Mouse (Mus musculus) limb, embryonic 13.5 days (tissue): ENCODE measurements around the gene Dhx40. TPM values are rescaled to one million over a fixed set of nuclear protein-coding genes. Genes with fewer than 3 reads are reported as not detected.
"Not testable (repeated sequence)": the region's sequence is repeated elsewhere in the genome, so short reads cannot be mapped to it uniquely, and the experiment has no call there.

Experiments used
- ATAC-seq: fragments of 200-750 bp; cut with Nextera tagmentation; 2 replicates; pipeline ENCODE4 v1.8.0; 2017; ENCODE audit warnings: low read depth, moderate number of reproducible peaks, moderate TSS enrichment; ENCODE audit not compliant: low FRiP score
- H3K27ac ChIP-seq: fragments of 300-500 bp; sonication (generic); 2 replicates; pipeline ENCODE4 v1.5.1; 2015; ENCODE audit warnings: inconsistent platforms, mild to moderate bottlenecking, moderate library complexity
- H3K27me3 ChIP-seq: fragments of 300-500 bp; sonication (generic); 2 replicates; pipeline ENCODE4 v1.6.1; 2015; ENCODE audit warnings: mild to moderate bottlenecking, inconsistent platforms
- H3K36me3 ChIP-seq: fragments of 300-500 bp; sonication (generic); 2 replicates; pipeline ENCODE4 v1.6.1; 2015; ENCODE audit warnings: inconsistent platforms, mild to moderate bottlenecking, moderate library complexity
- H3K4me1 ChIP-seq: fragments of 300-500 bp; sonication (generic); 2 replicates; pipeline ENCODE4 v1.6.1; 2015; ENCODE audit warnings: inconsistent platforms
- H3K4me2 ChIP-seq: fragments of 300-500 bp; sonication (generic); replicated peaks from 2 replicates; pipeline ENCODE4 v1.6.1; 2015; ENCODE audit warnings: inconsistent platforms, mild to moderate bottlenecking, moderate library complexity
- H3K4me3 ChIP-seq: fragments of 300-500 bp; sonication (generic); 2 replicates; pipeline ENCODE4 v1.5.1; 2015; ENCODE audit warnings: moderate library complexity, mild to moderate bottlenecking, inconsistent platforms
- H3K9ac ChIP-seq: fragments of 300-500 bp; sonication (generic); 2 replicates; pipeline ENCODE4 v1.6.1; 2015; ENCODE audit warnings: mild to moderate bottlenecking, inconsistent platforms
- H3K9me3 ChIP-seq: fragments of 300-500 bp; sonication (generic); 2 replicates; pipeline ENCODE4 v1.6.1; 2016; ENCODE audit warnings: inconsistent platforms
- WGBS: fragments of 180-500 bp; shearing (Covaris S2); methylation state at CpG from one replicate; pipeline ENCODE4 v1.1.7; 2015; 5-methylcytosine and 5-hydroxymethylcytosine counted together
- polyA plus RNA-seq: library from polyadenylated mRNA; unstranded; fragments of >200 nt; fragmentation: Nextera tagmentation; extraction: Ambion mirVana; gene quantifications from 2 replicates; pipeline ENCODE4 v1.2.1, GENCODE M21; 2015

Gene Dhx40
- polyA plus RNA-seq, 1 experiment from 2014 or later: 30.0 TPM

- Histone ChIP-seq H3K36me3 (no peaks in the 10 kb centered on the region), H3K27me3 (no peaks in the 10 kb centered on the region), H3K4me3 (no peak overlapping the region), H3K27ac (no peak overlapping the region), H3K4me1 (no peaks in the 10 kb centered on the region; the same call in 1 of the 2 replicates), H3K4me2 (no peak overlapping the region), H3K9me3 (no peaks in the 10 kb centered on the region), H3K9ac (no peak overlapping the region)
- ATAC-seq: no peak
- WGBS: 88% methylated on average over 1 of the region's 1 CpGs
These were observed 3.7 kb upstream of the Dhx40 start for GRCm38 (mm10) chr11:86811326-86811630.

- ATAC-seq: no peak
- Histone ChIP-seq H3K9me3 (no peaks in the 10 kb centered on the region), H3K4me2 (no peak overlapping the region), H3K4me3 (no peak overlapping the region), H3K27me3 (no peaks in the 10 kb centered on the region), H3K9ac (no peak overlapping the region), H3K4me1 (no peaks in the 10 kb centered on the region; the same call in 1 of the 2 replicates), H3K36me3 (no peaks in the 10 kb centered on the region), H3K27ac (no peak overlapping the region)
- 90% methylated on average over 2 of the region's 2 CpGs for WGBS
These were observed 3.2 kb upstream of the Dhx40 start for GRCm38 (mm10) chr11:86810572-86811325.

GRCm38 (mm10) chr11:86809828-86810227 lies 2.3 kb upstream of the Dhx40 start:
- H3K4me2 ChIP-seq: no peak overlapping the region
- 65% methylated on average over 4 of the region's 4 CpGs for WGBS
- no peak for ATAC-seq

DNA sequence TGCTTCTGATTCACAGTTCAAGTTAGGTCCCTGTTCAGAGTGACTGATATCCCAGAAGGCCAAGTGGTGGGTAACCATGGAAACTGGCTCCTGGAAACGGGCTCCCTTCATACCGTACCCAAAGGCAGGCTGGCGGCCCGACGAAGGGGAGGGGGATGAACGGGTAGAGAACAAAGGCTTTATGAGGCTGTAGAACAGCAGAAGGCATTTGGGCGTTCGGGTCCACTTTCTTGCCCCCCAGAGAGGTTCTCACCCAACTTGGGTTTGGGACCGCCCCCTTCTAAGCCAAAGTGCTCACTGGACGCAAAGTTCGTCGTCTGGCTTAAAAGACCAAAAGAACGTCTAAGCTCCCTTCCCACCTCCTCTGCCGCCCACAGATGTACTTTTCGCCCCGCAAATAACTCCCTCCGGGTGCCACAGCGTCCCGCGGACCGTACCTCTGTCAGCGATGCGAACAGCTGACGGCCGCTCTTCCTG lies 507 bp downstream of the Dhx40 start:
- peak overlapping the region; percentile 69 for H3K4me2 ChIP-seq
- under 1% methylated on average over 25 of the region's 25 CpGs for WGBS
- ATAC-seq: peak; percentile 60

More at GRCm38 (mm10) chr11:86809828-86810227, 2.3 kb upstream of the Dhx40 start:
- Histone ChIP-seq H3K36me3 (no peaks in the 10 kb centered on the region; the same call in 1 of the 2 replicates), H3K27me3 (no peaks in the 10 kb centered on the region), H3K4me3 (no peak overlapping the region), H3K27ac (no peak overlapping the region), H3K9ac (no peak overlapping the region), H3K4me1 (no peaks in the 10 kb centered on the region; the same call in 1 of the 2 replicates), H3K9me3 (no peaks in the 10 kb centered on the region)

GRCm38 (mm10) chr11:86794161-86794560 lies 13.4 kb downstream of the Dhx40 start:
- Histone ChIP-seq H3K27ac (no peak overlapping the region), H3K27me3 (no peaks in the 10 kb centered on the region), H3K9me3 (no peaks in the 10 kb centered on the region), H3K4me3 (no peak overlapping the region), H3K36me3 (peaks cover 61% of the 10 kb centered on the region), H3K4me1 (no peaks in the 10 kb centered on the region), H3K9ac (no peak overlapping the region), H3K4me2 (no peak overlapping the region)
- WGBS: 85% methylated on average over 1 of the region's 1 CpGs
- no peak for ATAC-seq

More for the DNA sequence above, 507 bp downstream of the Dhx40 start:
- Histone ChIP-seq H3K4me3 (peak overlapping the region; percentile 95), H3K27ac (peak overlapping the region; percentile 82), H3K27me3 (no peaks in the 10 kb centered on the region), H3K36me3 (peaks cover 23% of the 10 kb centered on the region), H3K9ac (peak overlapping the region; percentile 76), H3K9me3 (no peaks in the 10 kb centered on the region), H3K4me1 (no peaks in the 10 kb centered on the region; the same call in 1 of the 2 replicates)

DNA sequence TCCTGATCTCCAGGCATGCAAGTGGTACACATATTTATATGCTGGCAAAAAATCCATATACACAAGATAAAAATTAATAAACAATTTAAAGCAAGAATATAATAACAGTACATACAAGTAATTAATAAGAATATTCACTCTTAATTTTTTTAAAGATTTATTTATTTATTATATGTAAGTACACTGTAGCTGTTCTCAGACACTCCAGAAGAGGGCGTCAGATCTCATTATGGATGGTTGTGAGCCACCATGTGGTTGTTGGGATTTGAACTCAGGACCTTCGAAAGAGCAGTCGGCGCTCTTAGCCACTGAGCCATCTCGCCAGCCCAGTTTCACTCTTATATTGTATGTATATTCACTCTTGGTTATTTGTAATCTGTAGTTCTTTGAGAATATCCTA lies 20.1 kb downstream of the Dhx40 start:
- peaks cover 68% of the 10 kb centered on the region for H3K36me3 ChIP-seq
- H3K4me2 ChIP-seq, H3K4me3 ChIP-seq, H3K4me1 ChIP-seq, H3K9ac ChIP-seq, H3K9me3 ChIP-seq, H3K27ac ChIP-seq, H3K27me3 ChIP-seq, ATAC-seq: not testable (repeated sequence)
- 92% methylated on average over 5 of the region's 5 CpGs for WGBS

DNA sequence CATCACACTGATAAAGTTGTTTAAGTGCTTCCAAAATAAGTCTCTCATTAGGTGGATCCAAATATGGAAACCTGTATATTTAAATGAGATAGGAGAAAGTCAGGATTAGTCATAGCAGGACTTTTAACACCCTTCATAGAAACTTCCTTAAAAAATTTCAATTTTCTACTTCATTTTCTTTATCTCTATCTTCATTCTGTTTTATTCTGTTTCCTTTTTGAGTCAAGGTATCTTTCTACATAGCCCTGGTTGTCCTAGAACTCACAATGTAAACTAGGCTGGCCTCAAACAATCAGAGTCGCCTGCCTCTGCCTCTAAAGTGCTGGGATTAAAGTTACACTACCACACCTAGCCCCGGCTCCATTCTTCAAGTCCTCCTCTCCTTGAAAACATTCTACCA lies 21.8 kb downstream of the Dhx40 start:
- Histone ChIP-seq H3K4me2 (no peak overlapping the region), H3K27ac (no peak overlapping the region), H3K9ac (no peak overlapping the region), H3K4me3 (no peak overlapping the region), H3K36me3 (peaks cover 75% of the 10 kb centered on the region), H3K27me3 (no peaks in the 10 kb centered on the region), H3K9me3 (no peaks in the 10 kb centered on the region), H3K4me1 (no peaks in the 10 kb centered on the region)
- 88% methylated on average over 2 of the region's 2 CpGs for WGBS
- no peak for ATAC-seq

GRCm38 (mm10) chr11:86769884-86770283 lies 37.7 kb downstream of the Dhx40 start:
- Histone ChIP-seq H3K4me2 (no peak overlapping the region), H3K27ac (no peak overlapping the region), H3K9ac (no peak overlapping the region), H3K4me1 (no peaks in the 10 kb centered on the region), H3K27me3 (no peaks in the 10 kb centered on the region), H3K4me3 (no peak overlapping the region), H3K9me3 (no peaks in the 10 kb centered on the region), H3K36me3 (peaks cover 46% of the 10 kb centered on the region)
- WGBS: 88% methylated on average over 4 of the region's 4 CpGs
- ATAC-seq: no peak

GRCm38 (mm10) chr11:86764501-86764900 lies 43.0 kb downstream of the Dhx40 start:
- Histone ChIP-seq H3K4me1 (no peaks in the 10 kb centered on the region), H3K27me3 (no peaks in the 10 kb centered on the region), H3K36me3 (peaks cover 10% of the 10 kb centered on the region; the same call in 1 of the 2 replicates), H3K4me2 (no peak overlapping the region), H3K4me3 (no peak overlapping the region), H3K9ac (no peak overlapping the region), H3K9me3 (no peaks in the 10 kb centered on the region), H3K27ac (no peak overlapping the region)
- WGBS: 87% methylated on average over 2 of the region's 2 CpGs
- no peak for ATAC-seq

DNA sequence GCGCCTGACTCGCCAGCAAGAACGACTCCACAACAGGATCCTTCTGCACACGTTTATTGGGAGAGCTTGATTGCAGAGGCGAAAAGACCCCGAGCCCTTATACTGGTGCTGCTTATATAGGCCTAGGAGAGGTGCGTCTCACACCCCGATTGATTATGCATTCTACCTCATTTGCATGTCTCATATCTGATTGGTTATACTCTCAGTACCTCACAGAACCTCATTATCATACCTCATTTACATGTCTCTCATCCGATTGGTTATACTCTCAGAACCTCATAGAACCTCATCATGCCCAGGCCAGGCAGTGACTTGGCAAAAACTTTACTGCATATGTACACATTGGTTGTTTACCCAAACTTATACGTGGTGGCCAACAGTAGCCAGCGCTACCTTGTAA lies 44.4 kb downstream of the Dhx40 start:
- H3K9me3 ChIP-seq, H3K4me2 ChIP-seq, H3K27me3 ChIP-seq, H3K4me1 ChIP-seq, H3K9ac ChIP-seq, H3K36me3 ChIP-seq, H3K4me3 ChIP-seq, ATAC-seq, H3K27ac ChIP-seq: not testable (repeated sequence)
- WGBS: 93% methylated on average over 11 of the region's 11 CpGs

DNA sequence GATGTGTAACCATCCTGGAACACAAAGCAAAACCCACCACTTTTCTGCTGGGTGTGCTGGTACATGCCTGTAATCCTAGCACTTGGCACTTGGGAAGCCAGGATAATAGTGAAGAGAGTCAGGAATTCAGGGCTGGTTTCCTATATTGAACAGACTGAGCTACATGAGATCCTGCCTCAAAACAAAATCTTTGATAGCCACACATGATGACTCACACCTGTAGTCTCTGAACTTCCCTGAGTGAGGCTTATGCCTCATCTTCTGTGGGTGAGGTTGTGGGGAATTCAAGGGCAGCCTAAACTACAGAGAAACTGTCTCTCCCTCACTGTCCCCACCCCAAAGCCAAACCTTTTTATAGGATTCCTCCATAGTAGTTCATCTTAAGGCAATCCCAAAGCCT lies 47.2 kb downstream of the Dhx40 start:
- Histone ChIP-seq H3K27me3 (no peaks in the 10 kb centered on the region), H3K4me3 (no peak overlapping the region), H3K4me2 (no peak overlapping the region), H3K4me1 (peaks cover 12% of the 10 kb centered on the region), H3K36me3 (no peaks in the 10 kb centered on the region), H3K27ac (no peak overlapping the region), H3K9me3 (no peaks in the 10 kb centered on the region), H3K9ac (no peak overlapping the region)
- ATAC-seq: no peak

DNA sequence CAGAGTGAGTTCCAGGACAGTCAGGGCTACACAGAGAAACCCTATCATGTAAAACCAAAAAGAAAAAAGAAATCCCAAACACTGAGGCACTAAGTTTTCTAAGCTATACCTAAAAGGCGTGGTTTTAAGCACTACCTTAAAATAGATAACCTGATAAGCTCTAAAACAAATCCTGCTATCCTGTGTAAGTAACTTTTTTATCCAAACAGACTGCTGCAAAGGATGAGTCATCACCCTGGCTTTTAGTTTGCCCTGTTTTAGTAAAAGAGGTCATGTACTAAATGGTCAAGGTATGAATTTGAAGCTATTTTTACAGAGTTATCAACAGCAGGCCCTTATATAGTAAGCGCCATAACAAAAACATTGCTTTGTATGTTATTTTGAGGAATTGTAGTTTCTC lies 47.7 kb downstream of the Dhx40 start:
- H3K4me2 ChIP-seq: no peak overlapping the region
- no peak overlapping the region for H3K9ac ChIP-seq
- 93% methylated on average over 2 of the region's 2 CpGs for WGBS
- no peak overlapping the region for H3K27ac ChIP-seq
- no peaks in the 10 kb centered on the region for H3K27me3 ChIP-seq
- no peaks in the 10 kb centered on the region for H3K36me3 ChIP-seq
- no peak overlapping the region for H3K4me3 ChIP-seq
- no peak for ATAC-seq
- H3K9me3 ChIP-seq: no peaks in the 10 kb centered on the region
- peaks cover 17% of the 10 kb centered on the region for H3K4me1 ChIP-seq

DNA sequence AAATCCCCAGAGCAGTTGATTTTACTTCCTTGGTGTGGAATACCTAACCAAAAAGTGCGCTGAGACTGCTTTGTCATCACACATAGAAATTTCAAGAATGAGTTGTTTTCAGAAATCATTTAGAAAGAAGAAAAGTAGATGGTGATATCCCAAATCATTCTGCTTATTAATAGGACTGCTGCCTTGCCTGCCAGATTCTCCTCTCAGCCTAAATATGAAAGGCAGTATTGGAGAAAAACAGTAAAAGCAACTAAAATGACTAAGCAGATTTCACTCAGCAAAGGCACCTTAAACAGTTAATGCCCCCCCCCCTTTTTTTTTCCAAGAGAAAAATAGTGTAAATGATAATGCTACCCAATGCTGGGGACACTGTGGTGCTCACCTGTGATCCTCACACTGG lies 48.3 kb downstream of the Dhx40 start:
- Histone ChIP-seq H3K36me3 (no peaks in the 10 kb centered on the region), H3K4me1 (peaks cover 18% of the 10 kb centered on the region), H3K9ac (no peak overlapping the region), H3K27me3 (no peaks in the 10 kb centered on the region), H3K4me2 (no peak overlapping the region), H3K27ac (no peak overlapping the region), H3K9me3 (no peaks in the 10 kb centered on the region), H3K4me3 (no peak overlapping the region)
- no peak for ATAC-seq
- WGBS: 94% methylated on average over 1 of the region's 1 CpGs
